Mouse (Mus musculus) spleen, adult 2 months (tissue): Measurements from ENCODE around the gene Cacna1h.

Experiments
- CTCF ChIP-seq: fragments of 200-500 bp; IDR thresholded peaks from 2 replicates; pipeline ENCODE4 v1.5.1; 2011; ENCODE audit warnings: mild to moderate bottlenecking, inconsistent platforms; ENCODE audit not compliant: insufficient read depth, insufficient read length, insufficient replicate concordance; ENCODE audit errors: extremely low read depth
- POLR2A ChIP-seq: fragments of 200-500 bp; IDR thresholded peaks from 2 replicates; pipeline ENCODE4 v1.6.1; 2011; ENCODE audit warnings: low read depth, low read length, inconsistent platforms

DNA sequence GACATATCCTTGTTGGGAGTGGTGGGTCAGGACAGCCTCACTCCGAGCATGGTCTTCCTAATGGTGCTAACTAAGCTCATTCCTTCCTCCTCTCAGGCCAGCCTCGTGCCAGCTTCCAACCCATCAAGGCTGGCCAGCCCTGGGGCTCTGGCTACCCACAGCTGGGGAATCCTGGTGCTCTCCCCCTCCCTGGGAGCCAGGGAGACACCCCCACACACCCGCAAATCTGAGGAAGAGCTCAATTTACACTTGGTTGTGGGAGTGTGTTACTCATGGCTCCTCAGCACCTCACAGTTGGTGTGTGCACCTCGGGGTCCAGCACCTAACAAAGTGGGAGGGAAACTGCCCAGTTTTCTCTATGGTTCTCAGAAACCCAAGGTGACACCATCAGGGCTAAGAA is 22.3 kb downstream of the Cacna1h start:
- TF ChIP-seq POLR2A (no peak), CTCF (no peak)
